Mouse (Mus musculus): Measurements from ENCODE around the gene Pla2g5. TPM values are rescaled to one million over a fixed set of nuclear protein-coding genes. Genes with fewer than 3 reads are reported as not detected.
"Not testable (repeated sequence)": the region's sequence is repeated elsewhere in the genome, so short reads cannot be mapped to it uniquely, and the experiment has no call there.

The Pla2g5 gene
- total RNA-seq, 2 experiments from 2014 or later = not detected

- ATAC-seq (replicated peaks; ENCODE audit: low FRiP score, poor library complexity, severe bottlenecking) = no peak
Measured at GRCm38 (mm10) chr4:138859728-138860127, 3.6 kb downstream of the Pla2g5 start.

GRCm38 (mm10) chr4:138859245-138859644 lies 4.0 kb downstream of the Pla2g5 start:
- no peak for ATAC-seq (replicated peaks; ENCODE audit: low FRiP score, poor library complexity, severe bottlenecking)

- no peak for ATAC-seq (replicated peaks; ENCODE audit: low FRiP score, poor library complexity, severe bottlenecking)
Measured at GRCm38 (mm10) chr4:138858446-138858845, 4.8 kb downstream of the Pla2g5 start.

- ATAC-seq (replicated peaks; ENCODE audit: low FRiP score, poor library complexity, severe bottlenecking) = no peak
Measured at GRCm38 (mm10) chr4:138857576-138857975, 5.7 kb downstream of the Pla2g5 start.

- peak; percentile 71 for ATAC-seq (replicated peaks; ENCODE audit: low FRiP score, poor library complexity, severe bottlenecking)
Measured at GRCm38 (mm10) chr4:138856491-138856890, 6.8 kb downstream of the Pla2g5 start.

- no peak for ATAC-seq (replicated peaks; ENCODE audit: low FRiP score, poor library complexity, severe bottlenecking)
Measured at GRCm38 (mm10) chr4:138855092-138855632, 8.1 kb downstream of the Pla2g5 start.

GRCm38 (mm10) chr4:138852961-138853360 lies 10.3 kb downstream of the Pla2g5 start:
- ATAC-seq (replicated peaks; ENCODE audit: low FRiP score, poor library complexity, severe bottlenecking) = no peak

- peak; percentile 70 for ATAC-seq (replicated peaks; ENCODE audit: low FRiP score, poor library complexity, severe bottlenecking)
Measured at GRCm38 (mm10) chr4:138851463-138851862, 11.8 kb downstream of the Pla2g5 start.

- no peak for ATAC-seq (replicated peaks; ENCODE audit: low FRiP score, poor library complexity, severe bottlenecking)
Measured at GRCm38 (mm10) chr4:138841386-138841785, 21.9 kb downstream of the Pla2g5 start.

- ATAC-seq (replicated peaks; ENCODE audit: low FRiP score, poor library complexity, severe bottlenecking) = no peak
Measured at GRCm38 (mm10) chr4:138840726-138841125, 22.6 kb downstream of the Pla2g5 start.

- no peak for ATAC-seq (replicated peaks; ENCODE audit: low FRiP score, poor library complexity, severe bottlenecking)
Measured at GRCm38 (mm10) chr4:138839806-138840205, 23.5 kb downstream of the Pla2g5 start.

GRCm38 (mm10) chr4:138827147-138827546 lies 36.1 kb downstream of the Pla2g5 start:
- no peak for ATAC-seq (replicated peaks; ENCODE audit: low FRiP score, poor library complexity, severe bottlenecking)

- ATAC-seq (replicated peaks; ENCODE audit: low FRiP score, poor library complexity, severe bottlenecking) = no peak
Measured at GRCm38 (mm10) chr4:138825751-138826567, 37.3 kb downstream of the Pla2g5 start.

GRCm38 (mm10) chr4:138824660-138825059 lies 38.6 kb downstream of the Pla2g5 start:
- ATAC-seq (replicated peaks; ENCODE audit: low FRiP score, poor library complexity, severe bottlenecking) = no peak

GRCm38 (mm10) chr4:138824161-138824560 lies 39.1 kb downstream of the Pla2g5 start:
- ATAC-seq (replicated peaks; ENCODE audit: low FRiP score, poor library complexity, severe bottlenecking) = not testable (repeated sequence)

- ATAC-seq (replicated peaks; ENCODE audit: low FRiP score, poor library complexity, severe bottlenecking) = no peak
Measured at GRCm38 (mm10) chr4:138821036-138821435, 42.2 kb downstream of the Pla2g5 start.

- ATAC-seq (replicated peaks; ENCODE audit: low FRiP score, poor library complexity, severe bottlenecking) = no peak
Measured at GRCm38 (mm10) chr4:138819101-138819500, 44.2 kb downstream of the Pla2g5 start.

GRCm38 (mm10) chr4:138817736-138818135 lies 45.5 kb downstream of the Pla2g5 start:
- ATAC-seq (replicated peaks; ENCODE audit: low FRiP score, poor library complexity, severe bottlenecking) = no peak

- no peak for ATAC-seq (replicated peaks; ENCODE audit: low FRiP score, poor library complexity, severe bottlenecking)
Measured at GRCm38 (mm10) chr4:138816166-138816565, 47.1 kb downstream of the Pla2g5 start.

- ATAC-seq (replicated peaks; ENCODE audit: low FRiP score, poor library complexity, severe bottlenecking) = no peak
Measured at GRCm38 (mm10) chr4:138806920-138807541, 56.3 kb downstream of the Pla2g5 start.

- ATAC-seq (replicated peaks; ENCODE audit: low FRiP score, poor library complexity, severe bottlenecking) = no peak
Measured at GRCm38 (mm10) chr4:138806160-138806559, 57.1 kb downstream of the Pla2g5 start.

Measured in erythroblast, adult 5-6 weeks (primary cell).